Mouse (Mus musculus) large intestine, adult 2 months (tissue): ENCODE results near the gene Fam24a. TPM values are rescaled to one million over a fixed set of nuclear protein-coding genes. Genes with fewer than 3 reads are reported as not detected.

Experiments
- DNase-seq: peaks from one replicate; pipeline ENCODE4 v3.0.0-alpha.2; 2012; ENCODE audit warnings: low read depth, low spot score
- WGBS: fragments of 180-500 bp; shearing (Covaris S2); methylation state at CpG from one replicate; pipeline ENCODE4 v1.1.7; 2018; 5-methylcytosine and 5-hydroxymethylcytosine counted together
- polyA plus RNA-seq: library from polyadenylated mRNA; depleted of rRNA; stranded (reverse); fragments of >200 nt; gene quantifications from 2 replicates; pipeline ENCODE4 v1.2.3, GENCODE M21; 2012; rRNA removed

Fam24a gene
- not detected in 2 replicates for polyA plus RNA-seq

- DNase-seq = no peak
- WGBS = 45% methylated on average over 1 of the region's 1 CpGs
These were observed at the start of gene Fam24a for GRCm38 (mm10) chr7:131333564-131333963. Gene Fam24a, plus strand, starts transcription at chr7:131333864.

- no peak for DNase-seq
- 64% methylated on average over 8 of the region's 8 CpGs for WGBS
These were observed 36.5 kb upstream of the Fam24a start for GRCm38 (mm10) chr7:131297151-131297550.

- 32% methylated on average over 8 of the region's 8 CpGs for WGBS
These were observed 30.3 kb upstream of the Fam24a start for GRCm38 (mm10) chr7:131303340-131303739.

GRCm38 (mm10) chr7:131306733-131307132 is 26.9 kb upstream of the Fam24a start:
- WGBS = 61% methylated on average over 5 of the region's 5 CpGs
- DNase-seq = no peak

More at GRCm38 (mm10) chr7:131303340-131303739, 30.3 kb upstream of the Fam24a start:
- no peak for DNase-seq

GRCm38 (mm10) chr7:131314493-131314892 is 19.2 kb upstream of the Fam24a start:
- DNase-seq = no peak
- WGBS = 75% methylated on average over 7 of the region's 7 CpGs

- WGBS = 64% methylated on average over 12 of the region's 12 CpGs
- no peak for DNase-seq
These were observed 16.1 kb upstream of the Fam24a start for GRCm38 (mm10) chr7:131317587-131317986.

GRCm38 (mm10) chr7:131318340-131318739 is 15.3 kb upstream of the Fam24a start:
- WGBS = 80% methylated on average over 5 of the region's 7 CpGs
- no peak for DNase-seq

- DNase-seq = no peak
- WGBS = 60% methylated on average over 2 of the region's 2 CpGs
These were observed 11.5 kb upstream of the Fam24a start, which contains the start of gene Cuzd1 for GRCm38 (mm10) chr7:131322192-131322591. Gene Cuzd1, minus strand, starts transcription at chr7:131322292.

- WGBS = 83% methylated on average over 5 of the region's 5 CpGs
- no peak for DNase-seq
These were observed 6.6 kb upstream of the Fam24a start for GRCm38 (mm10) chr7:131327054-131327453.

- WGBS = 93% methylated on average over 5 of the region's 5 CpGs
- DNase-seq = no peak
These were observed 4.2 kb upstream of the Fam24a start, which contains the start of gene Fam24b for GRCm38 (mm10) chr7:131329416-131329815. Gene Fam24b, minus strand, starts transcription at chr7:131329516.

- WGBS = 60% methylated on average over 2 of the region's 2 CpGs
- no peak for DNase-seq
These were observed 2.0 kb upstream of the Fam24a start for GRCm38 (mm10) chr7:131331688-131332087.

- no peak for DNase-seq
- WGBS = 63% methylated on average over 8 of the region's 8 CpGs
These were observed 3.9 kb downstream of the Fam24a start for GRCm38 (mm10) chr7:131337502-131338068.

- no peak for DNase-seq
- 68% methylated on average over 7 of the region's 7 CpGs for WGBS
These were observed 12.3 kb downstream of the Fam24a start for GRCm38 (mm10) chr7:131345856-131346541.

- WGBS = 95% methylated on average over 13 of the region's 13 CpGs
These were observed 22.4 kb downstream of the Fam24a start for GRCm38 (mm10) chr7:131356105-131356504.

GRCm38 (mm10) chr7:131362269-131362614 is 28.6 kb downstream of the Fam24a start:
- WGBS = 1% methylated on average over 35 of the region's 35 CpGs

More at GRCm38 (mm10) chr7:131356105-131356504, 22.4 kb downstream of the Fam24a start:
- DNase-seq = no peak

GRCm38 (mm10) chr7:131362615-131363300 is 29.1 kb downstream of the Fam24a start, which contains the start of gene 2310057M21Rik:
Gene 2310057M21Rik, minus strand, starts transcription at chr7:131362759.
- DNase-seq = peak; percentile 97
- under 1% methylated on average over 55 of the region's 55 CpGs for WGBS

More at GRCm38 (mm10) chr7:131362269-131362614, 28.6 kb downstream of the Fam24a start:
- DNase-seq = no peak

- 93% methylated on average over 8 of the region's 8 CpGs for WGBS
- DNase-seq = no peak
These were observed 30.5 kb downstream of the Fam24a start for GRCm38 (mm10) chr7:131364131-131364530.

GRCm38 (mm10) chr7:131370648-131371469 is 37.2 kb downstream of the Fam24a start, which contains the start of gene Pstk:
Gene Pstk, plus strand, starts transcription at chr7:131371141.
- peak; percentile 75 for DNase-seq
- WGBS = 4% methylated on average over 47 of the region's 47 CpGs

- DNase-seq = no peak
- 8% methylated on average over 9 of the region's 9 CpGs for WGBS
These were observed 37.8 kb downstream of the Fam24a start for GRCm38 (mm10) chr7:131371470-131371860.
